Mouse (Mus musculus): ENCODE measurements at regions not wholly inside any gene's neighbourhood (a gene's known extent, or its start where the extent isn't known, plus 50 kb on each side); places are given as distances from the start of the nearest gene placed in this dataset.

- DNase-seq: no peak
Measured at GRCm38 (mm10) chr1:69470614-69471250, 216.3 kb downstream of the Ikzf2 start.

GRCm38 (mm10) chr1:69469158-69469901 is 217.7 kb downstream of the Ikzf2 start:
- no peak for DNase-seq

- no peak for DNase-seq
Measured at GRCm38 (mm10) chr1:69466534-69467275, 220.3 kb downstream of the Ikzf2 start.

- DNase-seq: no peak
Measured at GRCm38 (mm10) chr1:69461191-69461590, 225.9 kb downstream of the Ikzf2 start.

GRCm38 (mm10) chr1:69459899-69460298 is 227.1 kb downstream of the Ikzf2 start:
- no peak for DNase-seq

- DNase-seq: no peak
Measured at GRCm38 (mm10) chr1:69457471-69457870, 229.6 kb downstream of the Ikzf2 start.

- DNase-seq: no peak
Measured at GRCm38 (mm10) chr1:69453991-69454390, 233.1 kb downstream of the Ikzf2 start.

GRCm38 (mm10) chr1:69452910-69453309 is 234.1 kb downstream of the Ikzf2 start:
- no peak for DNase-seq

- no peak for DNase-seq
Measured at GRCm38 (mm10) chr1:69450455-69450854, 236.6 kb downstream of the Ikzf2 start.

- peak; percentile 32 for DNase-seq
Measured at GRCm38 (mm10) chr1:69447276-69447675, 239.8 kb downstream of the Ikzf2 start.

- no peak for DNase-seq
Measured at GRCm38 (mm10) chr1:69444722-69445121, 242.3 kb downstream of the Ikzf2 start.

- no peak for DNase-seq
Measured at GRCm38 (mm10) chr1:69443466-69443865, 243.6 kb downstream of the Ikzf2 start.

- no peak for DNase-seq
Measured at GRCm38 (mm10) chr1:69440564-69441334, 246.3 kb downstream of the Ikzf2 start.

GRCm38 (mm10) chr1:69437042-69437441 is 250.0 kb downstream of the Ikzf2 start:
- no peak for DNase-seq

- DNase-seq: no peak
Measured at GRCm38 (mm10) chr1:69433655-69434357, 253.2 kb downstream of the Ikzf2 start.

GRCm38 (mm10) chr1:69430683-69431407 is 256.2 kb downstream of the Ikzf2 start:
- no peak for DNase-seq

- DNase-seq: no peak
Measured at GRCm38 (mm10) chr1:69429632-69430031, 257.4 kb downstream of the Ikzf2 start.

GRCm38 (mm10) chr1:69397676-69398075 is 289.4 kb downstream of the Ikzf2 start:
- no peak for DNase-seq

GRCm38 (mm10) chr1:69382374-69382773 is 274.5 kb upstream of the Erbb4 start:
- DNase-seq: no peak

- no peak for DNase-seq
Measured at GRCm38 (mm10) chr1:69379741-69380140, 271.9 kb upstream of the Erbb4 start.
